Mouse (Mus musculus): ENCODE results near the gene 4930595D18Rik.

The 4930595D18Rik gene

DNA sequence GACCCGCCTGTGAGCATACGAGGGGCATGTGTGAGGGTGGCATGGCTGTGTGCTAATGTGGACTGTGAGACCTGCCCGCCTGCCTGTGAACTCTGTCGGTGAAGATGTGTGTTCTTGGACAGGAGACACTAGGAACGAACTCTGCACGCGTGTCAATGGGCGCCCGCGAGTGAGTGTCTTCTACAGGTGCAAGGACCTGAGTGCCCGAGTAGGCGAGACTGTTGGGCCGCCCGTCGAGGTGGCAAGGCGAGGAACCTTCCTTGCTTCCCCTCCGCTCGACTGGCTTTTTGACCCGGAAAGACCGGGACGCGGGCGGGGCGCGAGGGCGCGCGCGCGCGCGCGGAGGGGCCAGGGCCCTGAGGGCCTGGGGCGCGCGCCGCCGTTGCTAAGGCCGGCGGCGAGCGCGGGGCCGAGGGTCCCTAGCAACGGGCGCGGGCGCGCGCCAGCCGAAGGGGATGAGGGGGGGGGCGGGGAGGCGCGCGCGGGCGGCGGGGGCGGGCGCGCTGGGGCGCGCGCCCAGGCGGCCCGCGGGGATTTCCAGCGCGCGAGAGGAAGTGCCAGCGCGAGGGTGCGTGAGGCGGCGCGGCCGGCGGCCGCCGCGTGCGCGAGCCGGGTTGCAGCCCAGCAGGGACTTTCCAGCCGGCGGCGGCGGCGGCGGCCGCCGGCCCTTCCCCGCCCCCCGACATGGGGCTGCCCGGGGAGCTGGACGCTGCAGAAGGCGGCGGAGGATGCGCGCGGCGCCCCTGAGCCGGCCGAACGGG lies 18.3 kb downstream of the 4930595D18Rik start, which contains the start of gene Traf3:
Traf3 (plus strand) TSS at position 540 of the 761 bp plus-strand sequence.
- peak; percentile 85 for DNase-seq (ENCODE audit: low spot score)

DNA sequence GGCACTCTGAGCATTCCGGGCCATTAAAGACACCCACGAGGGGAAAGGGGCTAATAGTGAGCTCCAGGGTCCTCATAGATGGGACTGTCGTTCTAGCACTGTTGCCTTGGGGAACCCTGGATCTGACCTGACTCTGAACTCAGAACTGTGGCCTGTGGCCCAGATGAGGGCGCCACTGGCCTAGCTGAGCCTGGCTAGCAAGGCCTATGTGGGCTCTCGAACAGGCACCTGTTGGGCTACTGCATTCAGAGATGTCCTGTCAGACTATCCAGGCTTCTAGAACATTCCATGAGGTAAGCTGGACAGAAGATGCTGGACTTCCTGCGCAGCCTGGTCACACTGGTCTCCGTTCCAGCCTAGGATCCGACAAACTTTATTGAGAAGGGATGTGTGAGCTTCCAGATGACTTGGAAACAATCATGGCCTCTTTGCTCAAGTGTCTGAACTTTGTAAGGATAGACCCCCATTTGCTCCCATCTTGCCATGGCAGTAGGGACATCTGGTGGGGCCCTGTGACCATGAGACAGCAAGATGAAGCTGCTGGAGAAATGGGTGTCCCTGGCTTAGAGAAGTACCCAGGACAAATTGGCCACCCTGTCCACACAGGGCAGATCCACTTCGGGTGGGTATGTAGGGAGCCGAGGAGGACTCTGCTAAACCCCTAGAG lies 19.0 kb downstream of the 4930595D18Rik start:
- DNase-seq (ENCODE audit: low spot score): peak; percentile 67

- peak; percentile 93 for DNase-seq (ENCODE audit: low spot score)
Observed at GRCm38 (mm10) chr12:111164310-111164751, 20.0 kb downstream of the 4930595D18Rik start.

DNA sequence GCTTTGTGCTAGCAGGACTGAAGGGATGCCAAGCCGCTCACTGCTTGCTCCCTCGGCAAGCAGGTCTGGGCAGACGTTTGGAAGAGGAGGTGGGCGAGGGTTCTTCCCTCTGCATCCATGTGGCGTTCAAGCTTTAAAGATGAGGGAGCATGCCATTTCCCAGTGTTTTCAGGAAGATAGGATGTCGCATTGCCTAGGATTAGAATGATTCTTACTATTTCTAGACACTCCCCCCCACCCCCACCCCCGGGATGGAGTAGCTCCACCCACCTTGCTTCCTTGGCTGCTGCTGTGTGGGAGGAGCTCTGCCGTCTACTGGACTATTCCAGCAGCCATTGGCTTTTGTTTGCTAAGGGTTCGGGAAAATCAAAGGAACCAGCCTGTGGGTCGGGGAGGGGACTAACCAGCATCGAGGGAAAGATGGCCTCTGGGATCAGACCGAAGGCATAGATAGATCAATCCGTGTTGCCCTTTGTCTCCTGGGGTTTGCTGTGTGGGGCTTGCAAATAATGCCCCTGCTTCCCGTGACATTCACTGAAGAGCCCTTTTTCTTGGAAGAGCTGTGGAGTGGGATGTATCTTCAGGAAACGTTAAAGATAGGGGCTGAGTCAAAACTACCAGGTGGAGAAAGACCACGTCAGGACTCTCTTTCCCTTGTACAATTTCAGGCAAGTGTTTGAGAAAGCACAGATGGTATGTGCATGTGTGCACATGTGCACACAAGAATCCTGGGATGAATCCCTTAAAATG lies 21.8 kb downstream of the 4930595D18Rik start:
- peak; percentile 77 for DNase-seq (ENCODE audit: low spot score)

- DNase-seq (ENCODE audit: low spot score): no peak
Observed at GRCm38 (mm10) chr12:111161943-111162311, 22.4 kb downstream of the 4930595D18Rik start.

DNA sequence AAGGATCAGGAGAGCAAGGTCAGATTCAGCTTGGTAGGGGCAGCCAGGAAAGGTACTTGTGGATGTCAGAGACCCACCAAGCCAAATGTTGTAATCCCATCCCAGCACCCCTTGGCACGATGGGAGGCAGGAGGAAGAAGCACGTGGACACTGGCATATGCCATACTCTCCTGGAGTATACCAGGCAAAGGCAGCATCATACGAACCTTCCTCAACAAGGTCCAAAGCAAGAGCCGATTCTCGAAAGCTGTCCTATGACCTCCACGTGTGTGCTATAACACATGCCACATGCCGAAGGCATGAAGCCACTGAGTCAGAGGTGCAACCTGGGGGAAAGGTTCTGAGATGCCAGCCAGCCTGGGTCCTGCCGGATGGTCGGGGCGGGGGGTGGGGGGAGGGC lies 23.4 kb downstream of the 4930595D18Rik start:
- no peak for DNase-seq (ENCODE audit: low spot score)

DNA sequence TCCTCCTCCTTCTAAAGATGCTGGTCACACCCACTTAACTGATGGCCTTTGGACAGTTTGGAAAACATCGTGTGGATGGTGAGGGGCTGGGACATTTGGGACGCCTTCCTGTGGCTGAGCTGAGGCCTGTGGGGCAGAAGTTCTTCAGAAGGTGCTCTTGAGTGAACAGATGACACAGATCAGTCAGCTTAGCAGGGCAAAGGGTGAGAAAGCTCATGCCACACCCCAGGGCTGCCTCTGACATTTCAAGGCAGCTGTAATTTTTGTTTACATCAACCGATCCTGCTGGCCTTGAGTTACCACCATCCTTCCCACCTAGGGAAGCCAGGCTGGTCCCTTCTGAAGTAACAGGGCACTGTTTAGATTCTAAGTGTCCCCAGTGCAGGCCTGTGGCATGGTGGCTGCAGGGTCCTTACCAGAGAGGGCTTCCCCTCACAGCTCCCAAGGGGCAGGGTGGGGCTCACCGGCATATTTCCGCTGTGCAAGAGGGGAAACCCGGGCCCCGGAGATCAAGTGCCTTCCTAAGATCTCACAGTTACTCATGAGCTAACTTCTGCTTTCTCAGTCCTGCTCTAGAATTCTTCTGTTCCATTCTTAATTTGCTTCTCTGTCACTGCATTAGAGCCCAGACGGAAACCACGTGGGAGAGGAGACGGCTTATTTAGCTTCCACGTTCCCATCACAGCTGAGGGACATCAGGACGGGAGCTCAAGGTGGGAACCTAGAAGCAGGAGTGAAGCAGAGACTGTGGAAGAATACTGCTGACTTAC lies 24.4 kb downstream of the 4930595D18Rik start:
- DNase-seq (ENCODE audit: low spot score): no peak

DNA sequence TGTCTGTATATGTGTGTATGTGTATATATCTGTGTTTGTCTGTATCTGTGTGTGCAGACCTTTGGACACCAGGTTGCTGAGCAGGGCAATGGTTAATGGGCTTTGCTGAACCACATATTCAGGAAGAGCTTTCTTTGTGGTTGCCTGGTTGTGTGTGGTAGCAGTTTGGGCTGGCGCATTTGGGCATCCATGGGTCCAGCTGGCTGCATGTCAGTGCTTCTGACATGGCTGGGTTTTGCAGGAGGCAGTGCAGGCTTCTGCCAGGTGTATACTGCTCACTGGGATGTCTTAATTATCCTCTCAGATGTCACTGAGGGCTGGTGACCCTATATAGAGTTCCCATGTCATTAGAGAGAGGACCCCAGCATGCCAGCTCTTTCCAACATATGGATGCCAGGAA lies 28.5 kb downstream of the 4930595D18Rik start:
- DNase-seq (ENCODE audit: low spot score): no peak

- DNase-seq (ENCODE audit: low spot score): no peak
Observed at GRCm38 (mm10) chr12:111154641-111155040, 29.6 kb downstream of the 4930595D18Rik start.

GRCm38 (mm10) chr12:111153946-111154345 lies 30.3 kb downstream of the 4930595D18Rik start:
- DNase-seq (ENCODE audit: low spot score): no peak

DNA sequence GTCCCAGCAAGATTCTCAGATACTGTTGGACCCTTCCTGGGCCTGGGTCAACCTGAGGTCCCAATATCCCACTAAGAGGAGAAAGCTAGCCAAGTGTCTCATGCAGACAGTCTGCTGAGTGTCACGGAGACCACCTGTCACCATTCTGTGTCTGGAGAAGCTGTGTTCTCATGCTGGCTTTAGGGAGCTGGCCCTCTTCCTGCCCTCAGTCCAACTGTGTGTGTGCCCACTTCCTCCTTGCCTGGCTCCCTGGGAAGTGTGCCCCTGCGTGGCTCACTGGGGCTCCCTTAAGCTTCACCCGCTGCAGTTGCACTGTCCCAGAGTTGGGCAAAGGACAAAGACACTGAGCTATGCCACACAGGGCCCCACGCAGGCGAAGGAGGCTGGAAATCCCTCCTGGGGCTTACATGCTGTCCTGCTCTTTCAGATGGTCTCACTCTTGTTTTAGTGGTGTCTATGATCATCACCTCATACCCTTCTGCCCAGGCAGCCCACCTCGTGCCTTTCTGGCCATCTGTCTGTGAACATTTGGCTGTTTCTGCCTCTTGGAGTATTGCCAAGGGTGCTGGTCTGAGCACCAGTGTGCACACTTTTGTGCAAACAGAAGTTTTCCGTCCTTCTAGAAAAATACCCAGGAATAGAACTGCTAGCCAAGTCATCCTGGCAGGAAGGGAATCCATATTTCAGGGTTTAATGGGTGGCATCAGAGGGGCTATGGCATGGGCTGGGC lies 31.1 kb downstream of the 4930595D18Rik start:
- no peak for DNase-seq (ENCODE audit: low spot score)

DNA sequence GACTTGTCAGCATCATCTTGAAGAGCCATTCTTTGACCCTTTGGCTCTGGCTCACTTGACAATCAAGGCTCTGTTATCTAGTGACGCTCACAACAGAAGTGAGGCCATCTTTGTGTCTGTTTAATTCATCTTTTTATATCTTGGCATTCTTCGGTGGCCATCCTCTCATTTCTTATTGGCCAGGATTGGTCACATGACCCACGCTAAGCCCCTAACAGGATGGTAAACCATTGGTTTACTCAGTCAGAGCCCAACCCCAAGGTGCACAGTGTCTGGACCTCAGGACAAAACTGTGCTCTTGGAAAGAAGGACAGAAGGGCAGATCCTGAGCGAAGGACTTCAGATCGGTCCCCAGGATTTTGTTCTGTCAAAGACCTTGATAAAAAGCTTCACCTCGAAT lies 31.7 kb downstream of the 4930595D18Rik start:
- no peak for DNase-seq (ENCODE audit: low spot score)

- no peak for DNase-seq (ENCODE audit: low spot score)
Observed at GRCm38 (mm10) chr12:111151422-111152156, 32.7 kb downstream of the 4930595D18Rik start.

- DNase-seq (ENCODE audit: low spot score): no peak
Observed at GRCm38 (mm10) chr12:111150236-111150596, 34.1 kb downstream of the 4930595D18Rik start.

DNA sequence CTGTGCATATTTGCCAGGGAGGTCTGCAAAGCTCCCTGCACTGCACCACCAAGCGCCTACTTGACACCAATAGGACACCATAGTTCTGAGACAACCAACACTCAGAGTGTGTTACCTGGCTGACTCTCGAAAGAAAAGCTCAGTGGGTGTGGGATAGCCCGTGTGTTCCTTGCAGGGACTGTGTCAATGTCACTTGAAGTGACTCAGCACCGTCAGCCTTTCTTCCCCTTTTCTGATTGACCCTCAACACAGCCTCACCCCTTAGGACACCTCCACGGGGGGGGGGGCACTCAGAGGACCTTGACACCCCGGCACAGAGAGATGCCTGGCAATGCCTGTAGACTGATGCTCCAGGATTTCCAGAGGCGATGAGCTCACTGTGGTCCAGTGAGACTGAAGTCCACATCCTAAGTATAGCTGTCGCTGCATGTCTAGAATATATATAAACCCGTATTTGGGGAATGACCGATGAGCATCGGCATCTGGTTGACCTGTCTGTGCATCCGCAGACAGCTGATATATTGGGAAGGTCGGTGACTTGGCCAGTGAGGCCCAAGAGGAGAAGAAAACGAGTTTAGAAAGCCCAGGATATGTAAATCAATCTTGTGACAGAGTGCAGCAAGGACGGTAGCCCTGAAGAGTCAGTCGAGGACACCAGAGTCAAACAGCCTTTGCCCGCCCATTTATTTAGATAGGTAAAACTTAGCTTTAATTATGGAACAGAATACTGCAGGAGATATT lies 34.6 kb downstream of the 4930595D18Rik start:
- no peak for DNase-seq (ENCODE audit: low spot score)

DNA sequence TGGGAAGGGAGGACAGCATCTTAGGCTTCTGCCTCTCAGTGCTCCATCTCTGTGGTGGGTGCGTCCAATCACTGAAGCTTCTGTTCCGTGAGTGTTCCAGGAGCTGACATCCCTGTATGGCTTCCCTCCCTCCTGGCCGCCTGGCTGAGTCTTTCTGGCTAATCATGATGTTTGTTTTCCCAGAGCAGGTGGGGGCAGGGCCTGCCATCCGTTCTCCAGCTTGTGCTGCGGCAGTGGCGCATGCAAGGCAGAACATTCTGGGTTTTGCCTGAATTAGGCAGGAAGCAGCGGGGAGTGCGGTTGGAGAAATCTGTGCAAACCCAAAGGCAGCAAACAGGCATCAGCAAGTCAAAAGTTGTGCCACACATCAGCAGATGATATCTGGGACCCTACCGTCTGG lies 39.0 kb downstream of the 4930595D18Rik start:
- DNase-seq (ENCODE audit: low spot score): peak; percentile 51

DNA sequence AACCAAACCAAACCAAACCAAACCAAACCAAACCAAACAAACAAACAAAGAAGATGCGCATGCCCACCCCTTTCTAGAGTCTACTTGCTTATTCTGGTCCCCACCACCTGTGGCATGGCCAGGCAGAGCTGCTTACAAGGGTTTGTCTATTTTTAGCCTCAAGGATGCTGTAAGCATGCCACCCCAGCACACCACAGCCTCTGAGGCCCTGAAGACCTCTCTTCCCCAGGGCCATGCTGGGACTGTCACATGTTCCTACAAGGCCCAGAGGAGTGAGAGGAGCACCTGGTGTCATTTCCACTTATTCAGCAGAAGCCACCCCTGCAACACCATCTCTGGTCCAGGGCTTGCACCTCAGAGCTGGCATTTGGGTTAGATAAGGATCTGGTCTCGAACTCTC lies 39.7 kb downstream of the 4930595D18Rik start:
- DNase-seq (ENCODE audit: low spot score): no peak

- DNase-seq (ENCODE audit: low spot score): no peak
Observed at GRCm38 (mm10) chr12:111143509-111144063, 40.7 kb downstream of the 4930595D18Rik start.

DNA sequence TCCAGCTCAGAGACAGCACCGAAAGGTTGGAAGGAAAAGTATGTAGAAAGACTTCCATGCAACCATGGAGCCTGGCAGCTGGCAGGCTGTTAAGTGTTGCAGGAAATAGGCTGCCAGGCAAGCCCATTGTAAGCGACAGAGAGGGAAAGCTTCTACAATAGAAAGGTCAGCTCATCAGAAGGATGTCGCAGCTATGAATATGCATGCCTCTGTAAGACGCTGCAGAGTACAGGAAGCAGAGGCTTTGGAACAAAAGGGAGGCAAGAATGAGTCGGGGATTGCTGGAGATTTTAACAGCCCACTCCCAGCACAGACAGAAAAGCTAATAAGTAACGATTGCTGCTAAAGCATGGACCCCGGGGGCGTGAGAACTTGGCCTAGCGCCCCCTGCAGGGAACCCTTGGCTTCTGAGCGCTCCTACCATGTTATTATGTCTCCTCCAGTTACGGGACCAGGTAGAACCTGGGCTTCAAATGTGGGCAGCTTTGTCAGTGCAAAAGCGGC lies 41.2 kb downstream of the 4930595D18Rik start:
- DNase-seq (ENCODE audit: low spot score): peak; percentile 62

Measured in embryo, embryonic 10 days (tissue).